Mouse (Mus musculus) stomach, postnatal 0 days (tissue): ENCODE measurements around the gene Rfx3.

Source experiments
- CTCF ChIP-seq: IDR thresholded peaks from 2 replicates; pipeline ENCODE4 v1.5.1; 2016; ENCODE audit warnings: antibody characterized with exemption, low read depth, mild to moderate bottlenecking, moderate library complexity
- EP300 ChIP-seq: optimal IDR thresholded peaks from 2 replicates; pipeline ENCODE3; 2016; ENCODE audit warnings: antibody characterized with exemption

DNA sequence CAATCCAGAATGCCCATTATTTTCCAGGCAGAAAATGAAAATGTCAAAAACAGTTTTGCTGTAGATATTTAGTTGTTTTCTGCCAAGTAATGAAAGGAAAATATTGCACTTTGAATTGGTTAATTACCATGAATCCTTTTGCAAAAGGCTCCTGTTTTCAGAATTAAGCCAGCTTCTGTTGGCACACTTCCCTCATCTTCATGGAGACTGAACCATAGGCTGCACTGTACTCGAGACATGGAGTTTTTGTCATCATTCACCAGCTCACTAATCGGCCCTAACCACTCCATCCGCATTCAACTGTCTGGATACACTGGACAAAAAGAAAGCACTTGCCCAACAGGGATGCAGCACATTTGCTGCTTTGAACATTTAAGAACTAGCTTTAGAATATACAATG is 75.5 kb downstream of the Rfx3 start:
- no peak for TF ChIP-seq CTCF
- TF ChIP-seq EP300 = no peak
